Mouse (Mus musculus): ENCODE results near the gene Rabgap1l. TPM values are rescaled to one million over a fixed set of nuclear protein-coding genes. Genes with fewer than 3 reads are reported as not detected.

Gene Rabgap1l
- polyA plus RNA-seq, 1 experiment: 65.2 TPM

DNA sequence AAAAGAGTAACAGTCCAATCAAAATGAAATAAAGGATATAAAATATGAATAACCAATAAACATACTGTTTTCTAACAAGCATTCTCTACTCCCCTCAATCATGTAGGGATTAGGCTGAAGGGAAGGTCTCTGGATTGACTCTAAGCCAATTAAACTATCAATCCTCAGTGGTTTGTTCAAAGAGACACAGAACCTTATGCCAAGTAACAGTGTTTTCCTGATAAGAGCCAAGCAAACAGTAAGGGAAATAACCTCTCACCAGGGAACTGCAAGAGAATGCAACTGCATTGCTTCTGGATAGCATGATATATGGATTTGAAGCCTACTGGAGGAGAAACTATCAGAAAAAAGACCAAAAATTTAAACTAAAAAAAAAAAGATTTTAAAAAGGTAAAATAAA lies 37.7 kb downstream of the Rabgap1l start:
- Histone ChIP-seq H3K4me3 (ENCODE audit: insufficient read depth, low read length) (no peak overlapping the region), H3K4me1 (ENCODE audit: control insufficient read depth, insufficient read depth, low read length) (peaks cover 4% of the 10 kb centered on the region), H3K27ac (ENCODE audit: insufficient read depth, low read length) (no peak overlapping the region)
- no peak for TF ChIP-seq CTCF (IDR thresholded peaks at IDR 0.05; ENCODE audit: extremely low read depth, insufficient read depth, low read length)
- no peak for TF ChIP-seq POLR2A (IDR thresholded peaks at IDR 0.05; ENCODE audit: extremely low read depth, insufficient read depth, low read length)

DNA sequence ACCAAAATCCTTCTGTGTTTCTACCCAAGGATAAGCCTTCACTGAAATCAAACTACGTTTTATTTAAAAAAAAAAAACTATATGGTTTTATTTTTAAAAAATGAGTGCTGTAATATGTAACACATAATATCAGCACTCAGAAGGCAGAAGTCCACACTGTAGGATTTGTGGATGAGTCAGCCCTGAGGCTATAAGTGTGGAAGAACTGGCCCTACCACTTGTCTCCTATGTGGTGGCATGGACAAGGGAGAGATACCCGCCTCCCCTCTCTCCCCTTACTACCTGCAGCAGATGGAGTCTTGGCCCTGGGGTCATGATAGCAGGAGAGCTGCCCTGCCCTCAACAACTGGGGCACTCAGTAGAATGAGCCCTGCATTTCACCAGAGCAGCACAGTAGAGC lies 42.4 kb downstream of the Rabgap1l start:
- H3K4me3 ChIP-seq (ENCODE audit: insufficient read depth, low read length): no peak overlapping the region
- peaks cover 4% of the 10 kb centered on the region for H3K4me1 ChIP-seq (ENCODE audit: control insufficient read depth, insufficient read depth, low read length)
- no peak for TF ChIP-seq POLR2A (IDR thresholded peaks at IDR 0.05; ENCODE audit: extremely low read depth, insufficient read depth, low read length)
- TF ChIP-seq CTCF (IDR thresholded peaks at IDR 0.05; ENCODE audit: extremely low read depth, insufficient read depth, low read length): no peak
- H3K27ac ChIP-seq (ENCODE audit: insufficient read depth, low read length): no peak overlapping the region

GRCm38 (mm10) chr1:160746786-160747185 lies 46.2 kb downstream of the Rabgap1l start:
- Histone ChIP-seq H3K4me3 (ENCODE audit: insufficient read depth, low read length) (no peak overlapping the region), H3K27ac (ENCODE audit: insufficient read depth, low read length) (no peak overlapping the region), H3K4me1 (ENCODE audit: control insufficient read depth, insufficient read depth, low read length) (peaks cover 4% of the 10 kb centered on the region)
- TF ChIP-seq POLR2A (IDR thresholded peaks at IDR 0.05; ENCODE audit: extremely low read depth, insufficient read depth, low read length) (no peak), CTCF (IDR thresholded peaks at IDR 0.05; ENCODE audit: extremely low read depth, insufficient read depth, low read length) (no peak)

DNA sequence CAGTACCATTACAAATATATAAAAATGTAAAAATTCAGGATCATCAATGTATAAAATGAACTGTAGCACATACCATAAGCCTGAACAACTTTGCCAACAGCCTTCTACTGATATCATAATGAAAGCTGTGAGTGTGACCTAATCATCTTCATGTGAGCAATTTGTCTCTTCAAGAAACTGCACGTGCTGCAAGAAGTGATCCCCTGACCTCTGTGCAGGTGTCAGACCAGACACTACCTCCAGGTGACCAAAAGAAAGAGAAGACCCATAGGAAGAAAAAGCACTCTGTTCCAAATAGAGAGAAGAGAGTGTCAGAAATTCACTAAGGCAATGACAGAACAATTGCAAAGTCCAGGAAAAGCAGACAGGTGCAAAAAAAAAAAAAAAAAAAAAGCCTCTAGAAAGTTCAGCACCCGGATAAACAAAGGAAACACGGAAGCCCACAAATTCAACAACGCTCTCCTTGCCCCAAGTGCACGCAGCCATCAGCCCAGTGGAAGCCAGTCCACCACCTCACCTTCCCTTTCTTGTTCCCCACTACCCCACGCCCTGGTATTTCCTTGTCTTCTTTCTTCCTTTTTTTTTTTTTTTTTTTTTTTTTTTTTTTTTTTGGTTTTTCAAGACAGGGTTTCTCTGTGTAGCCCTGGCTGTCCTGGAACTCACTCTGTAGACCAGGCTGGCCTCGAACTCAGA lies 47.6 kb downstream of the Rabgap1l start:
- Histone ChIP-seq H3K4me1 (ENCODE audit: control insufficient read depth, insufficient read depth, low read length) (no peaks in the 10 kb centered on the region; the same call in 1 of the 2 replicates), H3K27ac (ENCODE audit: insufficient read depth, low read length) (no peak overlapping the region), H3K4me3 (ENCODE audit: insufficient read depth, low read length) (no peak overlapping the region)
- TF ChIP-seq POLR2A (IDR thresholded peaks at IDR 0.05; ENCODE audit: extremely low read depth, insufficient read depth, low read length) (no peak), CTCF (IDR thresholded peaks at IDR 0.05; ENCODE audit: extremely low read depth, insufficient read depth, low read length) (no peak)

DNA sequence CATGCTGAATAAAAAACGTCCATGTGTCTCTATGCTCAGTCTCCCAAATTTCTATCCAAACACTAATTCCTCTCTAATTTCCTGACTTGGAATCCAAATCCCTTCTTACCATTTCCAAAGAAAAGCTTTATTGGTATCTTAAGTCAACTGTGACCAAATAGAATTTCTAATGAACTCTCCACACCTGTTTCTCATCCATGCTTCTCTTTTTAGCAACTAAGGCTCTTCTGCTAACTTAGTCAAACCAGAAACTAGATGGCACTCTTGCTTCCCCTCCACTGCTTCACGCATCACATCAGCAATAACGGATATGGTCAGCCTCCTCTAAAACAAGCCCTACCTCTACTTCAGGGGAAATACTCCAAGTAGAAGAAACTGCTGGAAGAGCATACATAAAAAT lies 49.0 kb downstream of the Rabgap1l start:
- no peak overlapping the region for H3K27ac ChIP-seq (ENCODE audit: insufficient read depth, low read length)
- TF ChIP-seq POLR2A (IDR thresholded peaks at IDR 0.05; ENCODE audit: extremely low read depth, insufficient read depth, low read length) (no peak), CTCF (IDR thresholded peaks at IDR 0.05; ENCODE audit: extremely low read depth, insufficient read depth, low read length) (peak; percentile 32; the same call in 1 of the 2 replicates)
- H3K4me1 ChIP-seq (ENCODE audit: control insufficient read depth, insufficient read depth, low read length): no peaks in the 10 kb centered on the region; the same call in 1 of the 2 replicates
- no peak overlapping the region for H3K4me3 ChIP-seq (ENCODE audit: insufficient read depth, low read length)

- Histone ChIP-seq H3K4me1 (ENCODE audit: control insufficient read depth, insufficient read depth, low read length) (no peaks in the 10 kb centered on the region; the same call in 1 of the 2 replicates), H3K4me3 (ENCODE audit: insufficient read depth, low read length) (no peak overlapping the region), H3K27ac (ENCODE audit: insufficient read depth, low read length) (no peak overlapping the region)
- TF ChIP-seq POLR2A (IDR thresholded peaks at IDR 0.05; ENCODE audit: extremely low read depth, insufficient read depth, low read length) (no peak), CTCF (IDR thresholded peaks at IDR 0.05; ENCODE audit: extremely low read depth, insufficient read depth, low read length) (peak; percentile 42)
Observed at GRCm38 (mm10) chr1:160743229-160743628, 49.8 kb downstream of the Rabgap1l start.

DNA sequence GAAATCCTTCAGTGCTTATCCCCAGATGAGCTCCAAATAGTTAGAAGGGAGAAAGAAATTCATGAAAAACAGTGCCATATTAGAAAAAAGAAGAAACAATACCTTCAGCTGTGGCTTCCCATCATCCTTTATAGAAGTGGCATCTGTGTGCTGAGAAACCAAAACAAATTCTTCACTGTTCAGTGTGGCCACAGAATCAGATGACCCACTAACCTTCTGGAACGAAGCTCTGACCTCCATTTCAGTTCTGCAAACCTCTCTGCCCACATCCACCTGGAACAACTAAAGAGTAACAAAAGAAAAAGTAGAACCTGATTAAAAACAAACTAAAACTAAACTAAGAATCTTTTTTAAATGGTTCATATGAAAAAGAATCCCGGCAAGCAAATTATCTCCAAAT lies 52.4 kb downstream of the Rabgap1l start:
- TF ChIP-seq CTCF (IDR thresholded peaks at IDR 0.05; ENCODE audit: extremely low read depth, insufficient read depth, low read length) (no peak), POLR2A (IDR thresholded peaks at IDR 0.05; ENCODE audit: extremely low read depth, insufficient read depth, low read length) (no peak)
- Histone ChIP-seq H3K4me3 (ENCODE audit: insufficient read depth, low read length) (no peak overlapping the region), H3K4me1 (ENCODE audit: control insufficient read depth, insufficient read depth, low read length) (no peaks in the 10 kb centered on the region; the same call in 1 of the 2 replicates), H3K27ac (ENCODE audit: insufficient read depth, low read length) (no peak overlapping the region)

DNA sequence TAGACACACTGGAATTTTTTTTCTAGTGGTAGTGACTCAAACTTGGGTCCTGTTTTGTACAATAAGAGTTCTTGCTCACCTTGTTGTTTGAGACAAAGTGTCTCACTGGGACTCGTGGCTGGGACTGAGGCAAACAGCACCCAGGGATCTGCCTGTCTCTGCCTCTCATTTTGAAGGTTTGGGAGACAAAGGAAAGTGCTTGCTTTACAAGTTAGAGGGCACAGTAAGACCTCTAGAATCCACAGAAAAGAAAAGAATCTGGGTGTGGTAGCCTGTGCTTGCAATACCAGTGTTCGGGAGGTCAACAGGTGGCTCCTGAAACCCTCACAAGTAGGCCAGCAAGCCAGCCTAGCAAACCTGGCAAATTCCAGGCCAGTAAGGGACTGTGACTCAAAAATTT lies 58.3 kb downstream of the Rabgap1l start:
- no peak for TF ChIP-seq CTCF (IDR thresholded peaks at IDR 0.05; ENCODE audit: extremely low read depth, insufficient read depth, low read length)
- no peak for TF ChIP-seq POLR2A (IDR thresholded peaks at IDR 0.05; ENCODE audit: extremely low read depth, insufficient read depth, low read length)
- H3K27ac ChIP-seq (ENCODE audit: insufficient read depth, low read length): no peak overlapping the region
- H3K4me1 ChIP-seq (ENCODE audit: control insufficient read depth, insufficient read depth, low read length): no peaks in the 10 kb centered on the region
- no peak overlapping the region for H3K4me3 ChIP-seq (ENCODE audit: insufficient read depth, low read length)

DNA sequence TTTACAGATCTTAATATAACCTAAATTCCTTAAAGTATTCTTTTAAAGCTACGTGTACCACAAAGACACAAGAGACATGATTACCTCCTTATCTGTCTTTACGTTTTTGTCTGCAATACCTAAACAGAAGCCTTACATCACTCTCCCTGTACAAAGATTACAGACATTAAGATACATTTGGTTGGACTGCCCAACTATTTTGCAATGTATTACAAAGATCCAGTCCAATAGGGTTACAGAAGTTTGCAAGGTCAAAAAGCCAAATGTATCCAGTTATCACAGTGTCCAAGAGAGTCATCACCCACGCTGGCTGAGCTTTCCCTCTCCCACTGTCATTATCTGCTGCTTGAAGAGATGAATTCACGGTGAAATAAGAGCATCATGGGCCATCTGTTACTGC lies 63.1 kb downstream of the Rabgap1l start:
- Histone ChIP-seq H3K27ac (ENCODE audit: insufficient read depth, low read length) (no peak overlapping the region), H3K4me3 (ENCODE audit: insufficient read depth, low read length) (no peak overlapping the region), H3K4me1 (ENCODE audit: control insufficient read depth, insufficient read depth, low read length) (no peaks in the 10 kb centered on the region)
- TF ChIP-seq POLR2A (IDR thresholded peaks at IDR 0.05; ENCODE audit: extremely low read depth, insufficient read depth, low read length): no peak
- TF ChIP-seq CTCF (IDR thresholded peaks at IDR 0.05; ENCODE audit: extremely low read depth, insufficient read depth, low read length): no peak

GRCm38 (mm10) chr1:160717742-160718141 lies 75.3 kb downstream of the Rabgap1l start:
- H3K4me1 ChIP-seq (ENCODE audit: control insufficient read depth, insufficient read depth, low read length): no peaks in the 10 kb centered on the region
- H3K4me3 ChIP-seq (ENCODE audit: insufficient read depth, low read length): no peak overlapping the region
- TF ChIP-seq POLR2A (IDR thresholded peaks at IDR 0.05; ENCODE audit: extremely low read depth, insufficient read depth, low read length) (no peak), CTCF (IDR thresholded peaks at IDR 0.05; ENCODE audit: extremely low read depth, insufficient read depth, low read length) (no peak)
- no peak overlapping the region for H3K27ac ChIP-seq (ENCODE audit: insufficient read depth, low read length)

Measured in cortical plate, adult 2 months (tissue).